In genomic region chr5:140418489-140419441, GRCm38 (mm10) we compare ENCODE assay signal across 7 mouse cellular contexts. TPM values are rescaled to one million over a fixed set of nuclear protein-coding genes. Genes with fewer than 3 reads are reported as not detected.
A peak's percentile ranks its signal among the peaks of the same experiment; 100 is the strongest.
DNase-seq lines count a peak whose midpoint lies in the region; ATAC-seq lines count a peak whose summit lies in the region.

Eif3b (plus strand) TSS chr5:140419328.

- H3K36me3 ChIP-seq in embryonic facial prominence, embryonic 11.5 days (replicated peaks; ENCODE audit: control insufficient read depth, insufficient read depth, low read depth, low read length), result no peaks in the 10 kb centered on the region; the same call in 1 of the 2 replicates
- H3K36me3 ChIP-seq in limb, embryonic 10.5 days, result peaks cover 32% of the 10 kb centered on the region
- peaks cover 14% of the 10 kb centered on the region for H3K36me3 ChIP-seq in midbrain, embryonic 13.5 days

- H3K27me3 ChIP-seq in embryonic facial prominence, embryonic 11.5 days (ENCODE audit: control insufficient read depth, insufficient read depth, low read length), result no peaks in the 10 kb centered on the region
- H3K27me3 ChIP-seq in limb, embryonic 10.5 days (ENCODE audit: low read depth, poor library complexity, severe bottlenecking), result no peaks in the 10 kb centered on the region
- no peaks in the 10 kb centered on the region for H3K27me3 ChIP-seq in midbrain, embryonic 13.5 days

- H3K27ac ChIP-seq in embryonic facial prominence, embryonic 11.5 days (replicated peaks; ENCODE audit: low read depth, low read length), result peak within 1 kb of the TSS; percentile 95
- H3K27ac ChIP-seq in limb, embryonic 10.5 days, result peak within 1 kb of the TSS; percentile 98
- peak within 1 kb of the TSS; percentile 93 for H3K27ac ChIP-seq in midbrain, embryonic 13.5 days

- H3K9ac ChIP-seq in embryonic facial prominence, embryonic 11.5 days (replicated peaks; ENCODE audit: low read length), result peak within 1 kb of the TSS; percentile 93
- peak within 1 kb of the TSS; percentile 99 for H3K9ac ChIP-seq in midbrain, embryonic 13.5 days (replicated peaks)

- peak; percentile 93 for DNase-seq in adrenal gland, postnatal 14 days
- DNase-seq in embryonic facial prominence, embryonic 11.5 days (ENCODE audit: low spot score), result peak; percentile 92
- DNase-seq in kidney, adult 11 months, result peak; percentile 86
- DNase-seq in limb, embryonic 10.5 days (ENCODE audit: low spot score), result peak; percentile 92
- peak; percentile 88 for DNase-seq in spleen, adult 12 weeks (ENCODE audit: low spot score)

- peaks cover 5% of the 10 kb centered on the region; the same call in 1 of the 2 replicates for H3K4me1 ChIP-seq in embryonic facial prominence, embryonic 11.5 days (ENCODE audit: control insufficient read depth, insufficient read depth, low read length)
- H3K4me1 ChIP-seq in limb, embryonic 10.5 days, result peaks cover 21% of the 10 kb centered on the region
- H3K4me1 ChIP-seq in midbrain, embryonic 13.5 days (replicated peaks), result peaks cover 37% of the 10 kb centered on the region

- H3K9me3 ChIP-seq in embryonic facial prominence, embryonic 11.5 days (replicated peaks; ENCODE audit: control insufficient read depth, low read length), result no peaks in the 10 kb centered on the region
- H3K9me3 ChIP-seq in limb, embryonic 10.5 days (replicated peaks), result no peaks in the 10 kb centered on the region
- H3K9me3 ChIP-seq in midbrain, embryonic 13.5 days, result no peaks in the 10 kb centered on the region

- peak; percentile 83 for ATAC-seq in embryonic facial prominence, embryonic 11.5 days (replicated peaks; ENCODE audit: insufficient number of reproducible peaks, low FRiP score, low TSS enrichment, low read depth)
- peak; percentile 84 for ATAC-seq in granulocyte monocyte progenitor cell, adult 5-6 weeks (replicated peaks; ENCODE audit: poor library complexity, severe bottlenecking)
- peak; percentile 94 for ATAC-seq in midbrain, embryonic 13.5 days

- WGBS in embryonic facial prominence, embryonic 11.5 days, result under 1% methylated on average over 65 of the region's 65 CpGs
- WGBS in limb, embryonic 10.5 days, result under 1% methylated on average over 65 of the region's 65 CpGs
- under 1% methylated on average over 65 of the region's 65 CpGs for WGBS in midbrain, embryonic 13.5 days

- H3K4me3 ChIP-seq in embryonic facial prominence, embryonic 11.5 days (ENCODE audit: low read depth, low read length), result peak within 1 kb of the TSS; percentile 80
- H3K4me3 ChIP-seq in limb, embryonic 10.5 days, result peak within 1 kb of the TSS; percentile 98
- H3K4me3 ChIP-seq in midbrain, embryonic 13.5 days (replicated peaks), result peak within 1 kb of the TSS; percentile 100

- H3K4me2 ChIP-seq in embryonic facial prominence, embryonic 11.5 days (ENCODE audit: low read depth, low read length), result peak within 1 kb of the TSS; percentile 79
- H3K4me2 ChIP-seq in midbrain, embryonic 13.5 days (replicated peaks), result peak within 1 kb of the TSS; percentile 96

RNA-seq across cellular contexts. Expression of gene Eif3b, which starts in this region (rescaled TPM):
- 154 and 167 TPM in 2 replicates for total RNA-seq in adrenal gland, postnatal 14 days (2021)
- 210 and 215 TPM in 2 replicates for polyA plus RNA-seq in embryonic facial prominence, embryonic 11.5 days (2014; fragmentation: Nextera tagmentation; extraction: Ambion mirVana)
- 237 and 268 TPM in 2 replicates for total RNA-seq in granulocyte monocyte progenitor cell, adult 5-6 weeks (2014; fragmentation: Nextera tagmentation)
- 200 and 239 TPM in 2 replicates for total RNA-seq in granulocyte monocyte progenitor cell, adult 5-6 weeks (2017)
- 201 and 231 TPM in 2 replicates for polyA plus RNA-seq in limb, embryonic 10.5 days (2016; fragmentation: Nextera tagmentation; extraction: Ambion mirVana)
- polyA plus RNA-seq in midbrain, embryonic 13.5 days (2015; fragmentation: Nextera tagmentation; extraction: Ambion mirVana), result 71.4 and 92.6 TPM in 2 replicates

Comparison
In these comparisons a context has a peak if more than half of its experiments do, and no peak if none do; other contexts are left out.
1. Peak in every context shown above with its lines: DNase-seq, ATAC-seq, H3K4me3 ChIP-seq and H3K27ac ChIP-seq.